Mouse (Mus musculus) kidney, adult 8-10 months (tissue): ENCODE measurements around the gene Glycam1.
A peak's percentile ranks its signal among the peaks of the same experiment; 100 is the strongest.
"Not testable (repeated sequence)": the region's sequence is repeated elsewhere in the genome, so short reads cannot be mapped to it uniquely, and the experiment has no call there.

Experiments
- DNase-seq, 2 experiments: peaks; one replicate each; pipeline ENCODE4 v3.0.0; 2022

Glycam1 gene

DNA sequence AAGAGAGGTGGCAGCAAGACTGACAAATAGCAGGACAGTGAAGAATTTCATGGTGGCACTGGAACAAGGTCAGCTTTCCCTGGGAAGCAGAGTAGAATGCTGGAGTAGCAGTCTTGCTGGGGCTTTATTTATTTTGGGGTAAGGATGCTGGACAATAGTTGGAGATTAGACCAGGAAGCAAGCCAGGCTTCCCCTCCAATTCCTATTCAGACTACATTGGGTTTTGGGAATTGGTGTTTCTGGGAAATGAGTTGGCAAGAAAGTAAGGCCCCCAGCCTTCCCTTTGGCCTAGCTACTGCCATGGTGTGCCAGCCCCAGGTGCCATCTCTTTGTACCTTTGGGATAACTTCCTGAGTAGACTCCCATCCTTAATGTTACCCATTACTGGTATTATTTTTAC lies at the start of gene Glycam1:
TSS of gene Glycam1 (minus strand) at position 101 of the 400 bp plus-strand sequence.
- DNase-seq = no peak

DNA sequence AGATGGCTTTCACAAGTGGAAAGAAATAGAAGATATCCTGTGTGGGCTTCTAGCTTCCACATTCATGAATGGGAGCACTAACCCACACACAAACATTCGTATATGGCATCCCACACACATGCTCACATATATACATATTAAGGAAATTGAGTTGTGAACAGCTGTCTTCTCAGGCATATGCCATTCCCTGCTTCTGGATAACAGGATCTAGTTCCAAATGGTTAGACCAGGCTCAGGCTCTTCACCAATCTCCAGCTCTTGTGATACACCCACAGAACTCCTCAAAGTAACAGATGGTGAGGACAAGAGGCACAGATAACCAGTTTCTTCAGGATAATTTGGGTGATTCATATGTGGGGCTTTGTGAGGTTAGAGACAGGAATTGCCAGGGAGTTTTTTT lies 39.6 kb upstream of the Glycam1 start:
- no peak for DNase-seq

DNA sequence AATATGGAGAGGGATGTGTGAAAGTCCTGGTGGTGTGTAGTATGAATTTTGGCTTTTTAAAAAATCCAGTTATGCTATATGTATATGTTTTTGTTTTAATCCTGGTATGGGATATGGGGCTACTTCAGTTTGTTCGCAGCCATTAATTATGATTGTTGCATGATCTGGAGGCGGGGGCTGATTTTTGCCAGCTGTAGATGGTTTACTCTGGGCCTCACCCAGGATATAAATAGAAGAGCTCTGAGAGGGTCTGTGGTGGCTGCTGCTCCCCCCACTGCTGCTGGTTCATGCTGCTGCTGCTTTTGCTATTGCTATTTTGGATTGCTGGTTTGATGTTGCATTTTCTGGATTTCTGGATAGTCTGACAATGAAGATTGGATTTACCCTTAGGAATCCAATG lies 25.9 kb upstream of the Glycam1 start:
- no peak for DNase-seq

DNA sequence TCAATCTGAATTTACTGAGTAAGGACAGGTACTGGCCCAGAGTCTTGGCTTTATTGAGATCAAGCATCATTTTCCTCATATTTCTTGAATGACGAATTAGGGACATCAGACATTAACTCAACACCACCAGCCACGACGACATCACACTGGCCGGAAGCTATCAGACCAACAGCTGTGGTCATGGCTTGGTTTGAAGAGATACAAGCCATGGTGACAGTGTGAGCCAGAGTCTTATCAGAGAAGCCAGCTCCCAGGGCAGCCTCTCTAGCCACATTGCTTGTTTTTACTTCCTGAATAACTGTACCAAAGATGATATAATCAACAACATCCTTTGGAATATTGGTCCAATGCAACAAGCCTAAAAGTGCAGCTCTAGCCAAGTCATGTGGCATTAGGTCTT lies 22.9 kb upstream of the Glycam1 start:
- not testable (repeated sequence) for DNase-seq

DNA sequence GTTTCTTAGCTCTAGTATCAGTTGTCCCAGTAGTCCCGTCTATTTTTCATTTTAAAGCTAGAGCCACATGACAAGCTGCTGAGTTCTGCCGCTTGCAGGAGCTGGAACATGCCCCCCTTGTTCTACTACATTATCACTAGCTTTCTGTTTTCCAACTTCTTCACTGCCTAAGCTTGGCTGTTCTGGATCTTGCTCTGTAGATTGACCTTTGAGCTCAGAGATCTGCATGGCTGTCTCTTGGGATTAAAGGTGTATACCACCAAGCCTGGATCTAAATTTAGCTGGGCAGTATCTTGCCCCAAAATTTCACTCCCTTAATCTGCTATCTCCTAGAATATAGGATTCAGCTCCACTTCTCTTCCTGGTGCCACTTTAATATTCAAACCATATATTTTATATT lies 21.0 kb upstream of the Glycam1 start:
- DNase-seq = peak; percentile 17 to 24

DNA sequence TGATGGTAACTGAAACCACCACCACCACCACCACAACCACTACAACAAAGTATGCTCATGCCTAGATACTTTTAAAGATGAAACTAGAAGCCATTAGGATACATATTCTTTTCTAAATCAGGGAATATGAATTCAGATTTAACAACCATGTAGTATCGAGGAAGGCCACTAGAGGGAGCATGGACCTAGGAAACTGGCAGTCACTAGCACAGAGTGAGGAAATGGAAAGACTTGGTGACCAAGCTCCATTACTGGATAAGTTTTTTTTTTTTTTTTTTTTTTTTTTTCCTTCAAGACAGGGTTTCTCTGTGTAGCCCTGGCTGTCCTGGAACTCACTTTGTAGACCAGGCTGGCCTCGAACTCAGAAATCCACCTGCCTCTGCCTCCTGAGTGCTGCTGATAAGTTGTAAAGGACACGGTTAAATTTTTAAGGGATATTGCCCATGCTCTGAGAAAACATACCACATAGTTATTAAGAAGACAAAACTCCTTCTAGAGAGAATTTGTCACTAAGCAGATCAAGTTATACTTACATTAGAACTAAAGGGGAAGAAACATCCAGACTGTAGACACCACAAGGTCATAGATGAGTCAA lies 12.7 kb downstream of the Glycam1 start:
- DNase-seq = peak; percentile 43 to 49

DNA sequence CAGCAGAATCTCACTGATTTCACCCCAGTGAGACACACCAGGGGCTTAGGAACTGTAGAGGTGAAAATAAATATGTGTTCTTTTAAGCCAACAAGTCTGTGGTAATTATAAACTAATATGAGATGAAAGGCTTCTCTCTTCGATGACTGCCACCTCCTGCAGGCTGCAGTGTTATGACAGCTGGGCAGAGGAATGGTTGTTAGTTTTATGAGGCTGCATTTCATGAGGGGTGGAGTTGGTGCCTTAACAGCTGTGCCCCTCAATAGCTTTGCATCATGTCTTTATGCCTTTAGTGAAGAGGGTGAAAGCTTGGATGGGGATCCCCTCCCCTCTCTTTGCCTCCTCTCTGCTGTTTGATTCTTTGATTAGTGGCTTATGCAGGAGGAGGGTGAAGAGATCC lies 13.8 kb downstream of the Glycam1 start:
- DNase-seq = no peak

DNA sequence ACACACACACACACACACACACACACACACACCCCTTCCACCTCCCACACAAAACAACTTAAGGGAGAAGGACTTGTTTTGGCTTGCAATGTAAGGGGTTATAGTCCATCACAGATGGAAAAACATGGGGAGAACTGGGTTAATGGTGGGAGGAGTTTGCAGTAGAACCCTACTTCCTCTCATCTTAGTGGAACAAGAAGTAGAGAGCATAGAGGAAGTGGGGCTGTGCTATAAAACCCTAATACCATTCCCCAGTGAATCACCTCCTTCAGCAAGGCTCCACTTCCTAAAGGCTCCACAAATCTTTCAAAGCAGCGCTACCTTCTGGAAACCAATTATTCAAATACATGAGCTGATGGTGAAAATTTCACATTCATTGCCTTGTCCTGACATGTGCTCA lies 15.4 kb downstream of the Glycam1 start:
- no peak for DNase-seq

DNA sequence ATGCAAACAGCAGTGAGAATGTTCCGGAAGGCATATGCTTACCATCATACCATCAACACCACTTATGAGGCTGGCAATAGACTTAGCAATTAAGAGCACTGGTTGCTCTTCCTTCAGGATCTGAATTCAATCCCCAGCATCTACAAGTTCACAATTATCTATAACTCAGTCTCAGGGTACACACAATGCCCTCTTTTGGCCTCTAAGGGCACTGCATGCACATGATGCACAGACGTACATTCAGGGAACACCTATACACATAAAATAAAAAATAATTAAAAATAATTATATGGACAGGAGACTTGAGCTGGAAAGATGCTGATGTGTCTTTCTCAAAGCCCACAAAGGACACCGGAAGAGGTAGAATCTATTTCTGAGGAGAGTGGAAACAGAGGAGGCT lies 16.9 kb downstream of the Glycam1 start:
- DNase-seq = no peak

DNA sequence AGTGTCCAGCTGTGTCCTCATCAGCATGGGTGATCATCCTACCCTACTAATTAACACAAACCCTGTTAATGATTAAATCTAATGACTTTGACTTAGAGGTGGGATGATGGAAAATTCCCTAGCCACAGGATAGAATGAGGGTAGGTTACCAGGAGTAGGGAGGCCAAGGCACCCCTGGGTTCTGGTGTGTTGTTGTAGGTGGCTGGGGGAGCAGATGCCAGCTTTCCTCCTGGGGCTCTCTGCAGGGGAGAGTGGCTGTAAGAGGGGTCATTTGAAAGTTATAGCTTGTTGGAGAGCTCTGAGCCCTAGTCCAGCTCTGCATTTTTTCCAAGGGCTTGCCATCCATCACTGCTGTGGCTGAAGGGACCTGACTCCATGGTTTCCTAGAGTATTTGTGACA lies 22.4 kb downstream of the Glycam1 start:
- peak; percentile 55 to 85 for DNase-seq

DNA sequence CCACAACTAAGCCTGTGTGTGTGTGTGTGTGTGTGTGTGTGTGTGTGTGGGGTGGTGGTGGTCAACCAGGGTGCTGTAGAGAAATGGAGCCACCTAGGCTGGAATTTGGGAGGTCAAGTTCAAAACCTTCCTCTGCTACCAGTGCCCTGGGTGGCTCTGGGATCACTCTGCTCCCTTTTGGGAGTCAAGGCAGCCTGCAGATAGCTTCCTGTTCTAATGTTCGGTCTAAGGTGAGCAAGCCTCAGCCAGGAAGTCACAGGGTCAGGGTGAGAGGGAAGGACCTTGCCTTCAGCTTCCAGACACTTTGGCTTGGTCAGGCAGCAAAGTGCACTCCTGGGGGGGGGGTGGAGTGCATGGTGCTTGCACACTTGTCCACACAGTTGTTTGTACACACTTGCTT lies 24.2 kb downstream of the Glycam1 start:
- no peak for DNase-seq

DNA sequence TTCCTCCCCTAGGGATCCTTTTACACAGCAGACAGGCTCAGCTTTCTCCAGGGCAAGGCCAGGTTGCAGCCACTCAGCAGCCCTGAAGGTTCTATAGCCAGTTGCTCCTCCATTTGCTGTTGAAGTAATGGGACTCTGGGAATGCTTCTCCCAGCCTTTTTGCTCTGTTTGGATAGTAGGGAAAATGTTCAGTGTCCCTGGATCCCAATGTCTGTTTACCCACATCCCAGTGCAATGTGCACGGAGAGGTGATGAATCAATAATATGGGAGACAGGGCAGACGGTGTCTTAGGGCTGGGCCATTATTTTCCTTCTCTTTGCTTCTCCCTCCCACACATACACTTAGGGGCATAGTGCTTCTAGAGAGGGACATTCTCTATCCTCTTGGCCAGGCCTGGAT lies 25.6 kb downstream of the Glycam1 start:
- DNase-seq = no peak

DNA sequence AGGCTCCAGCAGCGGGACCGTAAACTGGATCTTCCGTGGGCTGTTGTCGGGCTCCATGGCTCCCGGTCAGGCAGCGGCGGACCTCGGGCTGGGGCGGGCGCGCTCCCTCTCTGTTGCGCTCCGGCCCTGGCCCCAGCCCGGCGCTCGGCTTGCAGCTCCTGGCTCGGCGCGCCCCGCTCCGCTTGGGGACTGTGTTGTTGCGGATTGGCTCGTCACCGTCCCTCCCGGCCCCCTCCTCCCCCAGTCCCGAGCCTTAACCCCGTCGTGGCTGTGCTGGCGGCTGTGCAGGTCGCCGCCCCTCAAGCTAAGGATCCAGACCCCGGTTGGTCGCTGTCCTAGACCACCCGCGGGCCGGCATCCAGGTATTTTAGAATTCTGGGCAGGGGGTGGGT lies 27.1 kb downstream of the Glycam1 start, which contains the start of gene Ppp1r1a:
TSS of gene Ppp1r1a (minus strand) at position 182 of the 392 bp plus-strand sequence.
- DNase-seq = peak; percentile 42 to 47

DNA sequence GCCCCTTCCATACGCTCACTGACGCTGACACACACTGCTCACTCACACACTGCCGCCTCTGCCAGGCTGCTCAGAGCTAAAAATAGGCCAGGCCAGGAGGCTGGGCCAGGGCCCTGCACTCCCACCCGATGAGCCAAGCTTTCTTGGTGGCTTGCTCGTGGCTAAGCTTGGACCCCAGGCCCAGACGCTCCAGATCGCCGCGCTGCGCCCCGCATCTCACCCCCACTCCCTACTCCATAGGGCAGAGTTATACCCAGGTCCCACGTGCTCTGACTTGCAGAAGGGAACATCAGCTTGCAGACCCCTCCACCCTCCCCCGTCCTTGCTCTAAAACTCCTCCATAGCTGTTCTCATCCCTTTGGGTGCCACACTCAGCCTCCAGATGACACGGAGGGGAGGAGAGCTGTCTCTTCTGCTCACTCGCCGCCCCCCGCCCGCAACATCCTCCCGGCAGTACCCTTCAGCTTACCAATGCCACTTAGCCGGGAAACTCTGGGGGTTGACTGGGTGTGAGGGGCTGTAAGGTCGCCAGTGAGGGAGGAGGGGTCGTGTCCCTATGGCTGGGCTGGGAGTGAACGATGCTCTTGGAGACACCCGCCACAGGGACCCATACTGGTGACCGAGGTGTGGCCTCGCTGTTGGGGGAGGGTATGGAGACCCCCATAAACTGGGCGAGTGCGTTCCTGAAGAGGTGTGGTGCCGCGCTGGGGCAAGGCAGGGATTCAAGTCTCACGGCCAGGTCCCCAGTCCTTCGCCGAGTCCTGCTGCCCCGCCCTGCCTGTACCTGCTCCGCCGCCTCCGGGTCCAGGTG lies 27.7 kb downstream of the Glycam1 start:
- no peak for DNase-seq

DNA sequence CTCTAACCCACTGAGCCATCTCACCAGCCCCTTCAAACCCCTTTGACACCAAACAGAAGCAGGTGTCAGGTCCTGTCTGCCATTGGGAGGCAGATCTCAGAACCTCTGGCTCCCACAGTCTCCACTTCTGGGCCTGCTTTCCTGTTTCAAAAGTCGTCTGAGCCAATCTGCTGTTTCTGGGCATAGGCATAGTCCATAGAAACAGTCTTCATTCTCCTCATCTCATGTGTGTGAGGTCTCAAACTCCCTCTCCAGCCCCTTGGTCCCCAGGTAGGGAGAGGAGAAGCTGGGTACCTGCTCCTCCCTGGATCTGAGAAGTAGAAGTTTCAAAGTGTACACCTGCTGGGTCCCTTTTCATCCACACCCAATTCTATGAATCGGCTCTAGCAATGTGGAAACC lies 28.4 kb downstream of the Glycam1 start:
- no peak for DNase-seq

DNA sequence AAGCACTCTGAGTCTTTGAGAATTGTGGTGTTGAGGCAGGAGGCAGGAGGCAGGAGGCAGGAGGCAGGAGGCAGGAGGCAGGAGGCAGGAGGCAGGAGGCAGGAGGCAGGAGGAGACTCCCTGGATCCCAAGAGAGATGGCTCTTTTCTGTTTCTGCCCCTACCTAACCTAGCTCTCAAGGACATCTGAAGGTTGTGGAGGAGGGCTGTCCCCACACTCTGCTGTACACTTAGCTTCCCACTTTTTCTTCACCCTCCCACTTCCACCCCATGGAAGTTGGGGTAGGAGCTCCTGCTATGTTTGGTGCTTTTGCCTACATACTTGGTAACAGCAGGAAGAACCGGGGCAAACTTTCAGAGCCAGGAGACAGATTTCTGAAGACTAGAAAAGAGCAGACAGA lies 29.1 kb downstream of the Glycam1 start:
- DNase-seq = no peak

DNA sequence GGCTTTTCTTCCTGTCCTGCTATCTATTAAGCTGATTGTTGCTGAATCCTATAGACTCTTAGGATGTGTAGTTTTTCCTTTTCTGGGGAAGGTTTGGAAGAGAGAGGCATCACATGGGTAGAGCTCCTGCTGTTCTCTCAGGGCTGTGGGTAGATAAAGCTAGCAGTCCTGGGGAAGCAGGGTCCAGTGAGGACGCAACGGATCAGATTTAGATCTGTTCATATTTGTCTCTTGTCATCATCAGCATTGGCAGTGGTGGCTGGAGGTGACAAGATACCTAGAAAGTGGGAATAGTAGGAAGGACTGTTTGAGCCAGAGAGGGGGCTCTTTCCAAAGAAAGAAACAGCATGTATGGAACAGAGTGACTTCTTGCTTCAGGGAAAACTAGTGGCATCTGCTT lies 29.9 kb downstream of the Glycam1 start:
- no peak for DNase-seq

DNA sequence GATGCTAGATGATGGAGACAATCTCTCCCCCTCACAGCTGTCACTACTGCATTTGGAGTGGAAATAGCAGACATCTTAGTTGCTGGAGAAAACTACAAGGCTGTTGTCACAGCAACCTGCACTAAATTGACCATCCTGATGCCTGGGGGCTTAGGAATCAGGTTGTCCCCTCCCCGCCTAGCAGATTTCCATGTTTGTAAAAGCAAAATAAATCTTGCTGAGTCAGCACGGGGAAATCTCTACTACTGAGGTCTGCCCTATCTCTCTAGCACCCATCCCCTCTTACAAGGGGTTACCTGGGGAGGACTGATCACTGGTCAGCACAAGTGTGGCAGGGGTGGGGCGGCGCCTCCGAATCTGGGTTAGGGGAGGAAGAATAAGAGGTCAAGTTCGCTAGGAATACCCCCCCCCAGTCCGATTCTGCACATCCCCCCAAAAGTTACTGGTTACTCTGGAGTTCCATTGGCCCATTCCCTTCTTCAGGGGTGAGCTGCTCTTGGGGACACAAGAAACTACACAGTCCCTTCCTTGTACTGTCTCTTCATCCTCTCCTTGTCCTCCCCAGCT lies 30.7 kb downstream of the Glycam1 start:
- no peak for DNase-seq

DNA sequence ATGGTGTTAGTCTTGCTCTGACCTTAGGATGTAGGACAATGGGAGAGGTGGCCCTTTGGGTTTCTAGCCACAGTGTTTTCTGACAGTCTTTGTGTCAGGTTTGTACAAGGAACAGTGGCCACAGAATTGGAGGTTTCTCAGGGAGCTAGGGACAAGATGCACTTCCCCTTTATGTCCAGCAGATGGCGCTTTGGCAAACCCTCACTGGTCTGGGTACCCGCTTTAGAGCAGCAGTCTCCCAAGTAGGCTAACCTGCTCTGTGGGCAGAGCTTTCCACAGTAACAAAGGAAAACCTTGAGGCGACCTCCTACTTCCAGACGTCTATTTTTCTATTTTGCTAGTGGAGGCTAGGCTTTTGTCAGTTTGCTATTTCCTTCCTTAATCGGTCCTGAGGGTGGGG lies 34.5 kb downstream of the Glycam1 start:
- peak; percentile 36 to 50 for DNase-seq

DNA sequence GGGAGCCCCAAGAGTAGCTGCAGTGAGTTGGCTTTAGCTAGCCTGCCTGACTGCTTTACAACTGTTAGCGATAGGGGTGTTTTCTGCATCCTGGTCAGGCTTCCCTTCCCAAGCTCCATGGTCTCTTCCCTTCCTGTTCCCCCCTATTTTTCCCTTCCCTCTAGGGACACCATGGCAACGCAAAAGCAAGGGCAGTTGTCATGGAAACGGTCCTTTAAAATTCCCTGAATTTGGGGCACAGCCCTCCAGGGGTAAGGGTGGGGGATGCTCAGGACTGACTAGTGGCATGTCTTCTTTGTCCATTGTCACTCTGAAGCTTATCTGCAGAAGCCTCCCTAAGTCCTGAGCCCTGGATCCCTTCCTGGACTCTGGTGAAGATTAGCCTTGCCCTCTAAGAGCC lies 41.7 kb downstream of the Glycam1 start:
- DNase-seq = no peak

DNA sequence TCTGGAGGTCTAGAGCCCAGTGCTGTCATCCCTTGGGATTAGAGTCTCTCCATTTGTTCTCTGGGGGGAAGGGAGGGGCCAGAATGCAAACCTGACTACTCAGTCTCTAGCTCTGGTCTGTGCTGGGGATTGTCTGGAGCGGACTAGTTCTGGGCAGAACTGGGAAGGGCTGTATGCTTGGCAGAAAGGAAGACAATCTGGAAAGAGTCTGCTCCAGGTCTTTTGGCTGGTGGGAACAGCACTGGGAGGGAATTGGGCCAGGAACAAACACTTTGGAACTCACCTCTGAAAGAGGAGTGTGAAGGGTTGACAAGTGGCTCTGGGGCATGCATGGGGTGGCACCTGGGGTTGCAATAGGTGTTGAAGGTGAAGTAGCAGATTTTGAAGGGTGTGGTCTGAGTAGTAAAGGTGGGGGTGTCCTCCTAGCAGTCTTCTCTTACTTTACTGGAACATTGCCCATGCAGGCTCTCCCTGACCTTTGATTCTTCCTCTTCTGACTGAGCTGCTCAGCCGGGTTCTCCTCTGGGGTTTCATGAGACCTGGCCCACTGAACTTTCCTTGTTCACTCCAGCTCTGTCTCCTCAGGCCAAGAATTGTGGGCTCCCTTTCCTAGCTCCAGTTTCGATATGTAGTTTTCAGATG lies 42.3 kb downstream of the Glycam1 start:
- DNase-seq = no peak

DNA sequence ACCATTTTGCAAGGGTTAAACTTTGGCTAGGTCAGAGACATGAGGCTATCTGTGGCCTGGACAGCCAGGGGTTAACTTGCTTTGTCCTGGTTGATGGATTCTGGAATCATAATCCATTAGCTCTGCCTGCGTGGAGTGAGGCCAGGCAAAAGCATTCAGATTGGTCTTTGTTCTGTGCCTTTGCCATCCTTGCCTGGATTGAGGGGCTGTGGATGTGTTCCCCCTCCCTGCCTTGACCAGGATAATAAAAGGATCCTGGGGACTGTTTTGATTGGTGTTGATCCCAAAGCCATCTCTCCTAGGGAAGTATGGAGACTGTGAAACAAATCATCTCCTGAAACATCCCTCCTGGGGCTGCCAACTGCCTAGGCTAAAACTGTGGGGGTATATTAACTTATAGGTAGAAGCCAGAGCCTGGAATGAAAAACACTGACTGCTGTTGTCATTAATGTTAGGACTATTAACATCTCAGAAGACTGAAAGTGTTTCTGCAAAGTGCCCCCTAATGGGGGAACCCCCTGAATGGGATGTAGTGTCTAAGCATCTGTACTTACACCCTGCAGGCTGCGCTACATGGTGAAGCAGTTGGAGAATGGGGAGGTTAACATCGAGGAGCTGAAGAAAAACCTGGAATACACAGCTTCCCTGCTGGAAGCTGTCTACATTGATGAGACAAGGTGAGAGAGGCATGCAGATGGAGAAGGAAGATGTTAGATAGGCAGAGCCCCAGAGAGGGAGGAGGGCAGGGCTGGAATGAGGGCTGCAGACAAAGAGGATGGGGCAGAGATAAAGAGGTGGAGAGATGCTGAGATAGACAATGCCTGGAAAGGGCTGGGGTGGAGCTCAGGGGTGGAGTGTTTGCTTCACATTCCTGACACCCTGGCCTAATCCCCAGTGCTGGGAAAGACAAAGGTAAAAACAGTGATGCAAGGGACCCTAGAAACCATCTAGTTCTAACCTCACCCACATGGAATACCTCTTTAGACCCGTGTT lies 45.2 kb downstream of the Glycam1 start:
- DNase-seq = no peak
